Mouse (Mus musculus) splenic B cell, adult 2 months (primary cell): ENCODE measurements around the gene Astn2.

Experiments used
- DNase-seq: peaks from one replicate; pipeline ENCODE4 v3.0.0-alpha.2; 2011; ENCODE audit warnings: low read depth, low spot score
- H3K27me3 ChIP-seq: 2 replicates; pipeline ENCODE4 v1.6.1; 2012; ENCODE audit warnings: mild to moderate bottlenecking, low read length, moderate library complexity, mixed read lengths; ENCODE audit not compliant: control insufficient read depth, poor library complexity, insufficient read depth, severe bottlenecking
- H3K36me3 ChIP-seq: 2 replicates; pipeline ENCODE4 v1.6.1; 2012; ENCODE audit warnings: mild to moderate bottlenecking, low read length, moderate library complexity, mixed read lengths; ENCODE audit not compliant: control insufficient read depth, poor library complexity, insufficient read depth, severe bottlenecking

Gene Astn2

DNA sequence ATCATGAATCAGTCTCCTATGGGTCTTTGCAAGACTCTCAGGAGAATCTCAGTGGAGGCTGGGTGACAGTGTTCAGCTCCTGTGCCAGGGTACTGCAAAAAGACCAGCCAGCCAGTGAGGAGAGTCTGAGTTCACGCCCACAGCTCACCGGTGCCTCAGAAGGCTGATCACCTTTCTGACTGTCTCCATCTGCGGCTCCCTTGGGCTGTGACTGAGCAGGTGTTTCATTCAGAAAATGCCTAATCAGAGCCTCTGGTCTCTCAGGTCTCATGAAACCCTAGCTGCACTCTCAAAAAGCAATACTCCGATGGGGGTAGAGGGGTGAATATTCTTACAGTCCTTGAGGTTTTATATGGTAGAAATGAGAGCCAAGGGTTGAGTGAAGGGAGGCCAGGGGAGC is 640.1 kb downstream of the Astn2 start:
- DNase-seq = no peak
- H3K36me3 ChIP-seq = no peaks in the 10 kb centered on the region
- H3K27me3 ChIP-seq = no peaks in the 10 kb centered on the region

DNA sequence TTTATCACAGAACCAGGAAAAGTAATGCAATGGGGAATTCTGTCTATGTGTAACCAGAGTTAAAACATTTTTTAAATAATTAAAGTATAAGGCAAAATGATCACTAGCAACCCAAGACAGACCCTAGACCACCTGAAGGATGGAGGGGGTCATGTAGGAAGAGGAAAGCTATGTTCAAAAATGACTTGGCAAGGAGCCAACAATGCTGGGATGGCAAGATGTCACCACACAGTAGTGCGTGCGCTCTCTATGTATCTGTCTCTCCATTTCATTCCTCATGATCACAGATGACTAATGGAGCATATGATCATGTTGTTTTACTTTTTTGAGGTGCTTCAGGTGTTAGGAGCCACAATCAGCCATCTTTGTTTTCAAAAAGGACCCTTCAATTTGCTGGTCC is 640.6 kb downstream of the Astn2 start:
- no peak for DNase-seq
- no peaks in the 10 kb centered on the region for H3K27me3 ChIP-seq
- no peaks in the 10 kb centered on the region for H3K36me3 ChIP-seq

DNA sequence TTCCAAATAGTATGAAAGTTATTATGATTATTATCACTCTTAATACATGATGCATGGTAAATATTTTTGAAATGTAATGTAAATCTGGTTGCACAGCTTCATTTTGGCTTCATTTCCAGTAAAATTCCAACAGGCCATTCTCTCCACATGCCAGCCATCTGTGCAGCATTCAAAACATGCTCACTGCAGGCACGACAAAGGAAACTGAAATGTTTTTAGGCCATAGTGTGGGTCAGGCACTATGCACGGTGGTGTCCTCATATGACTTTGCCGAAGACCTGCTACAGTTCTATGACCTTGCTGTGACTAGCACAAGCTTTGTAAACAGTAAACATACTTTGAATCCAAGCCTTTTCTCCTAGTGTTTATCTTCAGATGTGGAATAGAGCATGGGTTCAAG is 642.3 kb downstream of the Astn2 start:
- H3K27me3 ChIP-seq = no peaks in the 10 kb centered on the region
- DNase-seq = no peak
- H3K36me3 ChIP-seq = no peaks in the 10 kb centered on the region

DNA sequence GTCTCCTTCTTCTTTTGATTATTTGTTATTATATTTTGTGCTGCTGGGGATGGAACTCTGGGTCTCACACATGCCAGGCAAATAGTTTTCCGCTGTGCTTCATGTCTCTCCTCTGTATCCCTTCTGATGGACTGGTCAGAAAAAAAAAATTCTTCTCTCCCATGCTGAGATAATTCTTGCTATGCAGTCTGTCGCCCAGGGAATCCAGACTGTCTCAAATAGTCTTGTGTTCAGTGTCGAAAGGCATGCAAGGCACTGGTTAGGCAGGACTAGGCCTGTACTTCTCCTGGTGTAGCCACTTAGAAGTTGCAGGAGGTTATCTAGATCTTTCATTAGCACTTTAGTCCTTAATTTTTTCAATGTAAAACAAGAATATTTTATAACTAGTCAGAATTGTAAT is 642.8 kb downstream of the Astn2 start:
- no peak for DNase-seq
- Histone ChIP-seq H3K27me3 (no peaks in the 10 kb centered on the region), H3K36me3 (no peaks in the 10 kb centered on the region)

DNA sequence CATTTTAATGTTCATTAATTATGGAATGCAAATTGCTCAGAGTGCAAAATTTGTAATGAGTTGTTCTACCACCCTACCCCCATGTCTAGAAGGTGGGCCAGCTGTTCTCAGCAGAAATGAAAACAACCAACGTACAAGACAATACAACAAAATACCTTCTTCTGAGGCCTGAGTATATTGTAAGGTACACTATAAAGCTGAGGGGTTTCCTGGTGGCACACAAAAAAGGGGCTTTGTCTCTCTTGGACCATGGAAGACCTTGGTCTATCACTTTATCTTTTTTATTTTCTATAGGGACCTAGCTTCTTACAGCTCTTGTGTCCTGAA is 645.6 kb downstream of the Astn2 start:
- Histone ChIP-seq H3K27me3 (no peaks in the 10 kb centered on the region), H3K36me3 (no peaks in the 10 kb centered on the region)
- no peak for DNase-seq

DNA sequence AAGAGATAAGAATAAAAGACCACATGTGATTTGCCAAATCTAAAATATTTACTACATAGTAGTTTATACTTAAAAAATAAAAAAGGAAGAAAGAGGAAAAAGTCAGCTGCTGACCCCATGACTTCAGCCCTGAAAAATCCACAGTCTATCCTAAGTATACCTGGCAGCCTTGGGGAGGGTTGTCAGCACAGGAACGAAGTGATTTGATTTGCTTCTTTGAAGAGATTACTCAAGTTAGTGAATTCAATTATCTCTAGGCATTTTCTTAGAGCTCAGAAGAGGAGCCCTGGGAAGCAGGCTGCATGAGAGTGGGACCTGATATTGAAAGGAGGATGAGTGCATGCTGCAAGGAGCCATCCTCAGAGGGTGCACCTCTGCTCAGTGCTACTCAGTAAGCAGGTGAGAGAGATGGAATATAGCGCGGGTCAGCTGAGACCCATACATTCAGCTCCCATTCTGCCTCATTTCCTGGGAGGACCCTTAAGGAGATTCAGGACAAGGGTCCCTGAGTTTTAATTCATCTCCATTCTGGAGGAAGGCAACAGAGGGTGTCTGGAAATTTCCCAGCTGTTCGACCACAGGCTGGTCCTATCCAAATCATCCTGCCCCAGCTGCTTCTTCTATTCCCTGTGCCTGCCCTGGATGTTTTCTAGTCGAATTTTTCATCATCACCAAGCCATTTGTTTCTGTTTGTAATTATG is 646.1 kb downstream of the Astn2 start:
- no peaks in the 10 kb centered on the region for H3K27me3 ChIP-seq
- no peak for DNase-seq
- no peaks in the 10 kb centered on the region for H3K36me3 ChIP-seq

DNA sequence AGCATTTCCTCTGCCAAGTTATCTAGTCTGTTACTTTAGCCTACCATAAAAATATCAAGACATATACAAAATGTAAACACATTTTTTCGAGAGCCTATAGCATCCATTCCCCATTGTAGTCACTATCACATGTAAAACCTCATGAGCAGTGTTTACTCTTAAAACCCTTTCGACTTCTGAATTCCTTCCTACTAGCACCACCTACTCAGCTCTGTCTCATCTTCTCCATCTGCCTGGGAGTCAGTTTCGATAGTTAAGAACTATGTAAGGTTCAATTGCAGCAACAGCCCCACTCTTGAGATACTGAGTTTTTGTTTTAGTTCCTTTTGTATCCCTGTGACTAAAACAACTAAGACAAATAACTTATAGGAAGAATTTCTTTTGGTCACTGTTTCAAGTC is 651.5 kb downstream of the Astn2 start:
- DNase-seq = no peak
- no peaks in the 10 kb centered on the region for H3K36me3 ChIP-seq
- no peaks in the 10 kb centered on the region for H3K27me3 ChIP-seq

DNA sequence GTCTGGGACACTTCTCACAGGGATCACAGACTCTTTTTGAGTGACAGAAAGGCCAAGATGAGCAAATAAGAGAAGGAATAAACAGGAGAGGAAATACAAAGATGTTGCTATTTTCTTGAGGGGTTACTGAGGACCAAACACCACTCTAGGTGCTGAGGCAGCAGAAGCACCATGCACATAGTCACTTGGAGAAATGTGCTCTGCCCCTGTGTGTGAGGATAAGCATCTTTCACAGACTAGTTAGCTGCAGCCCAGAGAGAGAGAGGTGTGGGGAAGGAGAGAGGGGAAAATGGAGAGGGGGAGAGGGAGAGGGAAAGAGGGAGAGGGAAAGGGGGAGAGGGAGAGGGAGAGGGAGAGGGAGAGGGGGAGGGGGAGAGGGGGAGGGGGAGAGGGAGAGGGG is 659.6 kb downstream of the Astn2 start:
- H3K27me3 ChIP-seq = no peaks in the 10 kb centered on the region
- no peaks in the 10 kb centered on the region for H3K36me3 ChIP-seq
- no peak for DNase-seq

DNA sequence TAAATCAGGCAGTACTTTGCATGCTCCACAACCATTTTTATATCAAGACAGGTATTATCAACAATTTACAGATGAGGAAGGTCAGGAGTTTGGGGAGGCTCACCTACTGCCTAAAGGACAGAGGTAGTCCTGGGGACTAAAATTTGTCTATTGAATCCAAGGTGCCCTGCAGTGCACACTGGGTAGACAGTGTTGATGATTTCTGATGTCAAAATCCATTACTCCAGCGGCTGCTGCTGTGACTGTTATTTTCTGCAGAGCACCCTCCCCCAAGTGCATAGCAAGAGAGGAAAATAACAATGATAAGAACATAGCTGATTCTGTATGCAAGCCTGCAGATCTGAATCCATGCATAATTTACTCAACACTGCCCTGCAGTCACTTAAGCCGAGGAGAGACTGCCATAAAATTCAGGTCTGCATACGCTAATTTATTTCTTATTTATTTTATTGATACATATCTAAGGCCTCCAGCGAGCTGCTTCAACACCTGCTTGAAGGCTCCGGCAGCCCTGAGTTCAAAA is 660.3 kb downstream of the Astn2 start:
- Histone ChIP-seq H3K36me3 (no peaks in the 10 kb centered on the region), H3K27me3 (no peaks in the 10 kb centered on the region)
- DNase-seq = no peak

DNA sequence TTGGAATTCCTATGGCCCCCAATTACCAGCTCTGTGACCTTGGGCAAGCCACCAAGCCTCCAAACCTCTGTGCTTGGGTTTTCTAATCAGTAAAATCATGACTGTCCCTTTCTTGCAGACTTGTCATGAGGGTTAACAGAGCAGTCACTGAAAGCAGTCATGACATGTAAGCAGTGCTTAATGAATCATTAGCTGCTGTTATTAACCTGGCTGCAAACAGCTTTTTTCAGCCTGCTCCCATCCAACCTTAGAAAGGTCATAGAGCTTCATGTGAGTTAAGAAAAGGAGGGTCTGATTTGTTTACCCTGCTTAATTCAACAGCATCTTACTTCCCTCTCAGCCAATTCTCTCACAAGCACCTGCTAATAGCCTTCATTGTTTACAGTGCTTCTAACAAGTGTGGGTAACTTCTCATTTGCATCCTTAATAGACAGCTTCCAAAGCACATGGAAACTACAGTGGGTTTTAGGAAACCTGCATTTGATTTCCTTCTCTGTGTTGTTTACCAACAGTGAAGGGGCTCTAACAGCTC is 661.2 kb downstream of the Astn2 start:
- no peaks in the 10 kb centered on the region for H3K27me3 ChIP-seq
- DNase-seq = no peak
- no peaks in the 10 kb centered on the region for H3K36me3 ChIP-seq

DNA sequence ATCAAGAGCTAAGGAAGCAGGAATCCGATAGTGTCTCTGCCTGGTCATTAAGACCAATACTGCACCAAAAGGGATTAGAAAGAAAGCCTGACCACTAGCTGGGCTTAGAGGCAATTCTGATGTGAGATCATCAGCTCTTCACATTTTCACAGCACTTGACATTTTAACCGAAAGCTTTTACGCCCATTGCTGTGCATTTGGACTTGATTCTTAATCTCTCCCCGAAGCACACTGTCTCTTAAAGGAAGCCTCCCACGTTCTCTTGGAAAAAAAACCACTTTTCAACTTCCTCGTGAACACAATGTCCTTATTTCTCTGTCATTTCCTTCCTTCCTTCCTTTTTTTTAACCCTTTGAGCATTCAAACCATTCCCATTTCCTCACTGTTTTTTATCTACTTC is 680.0 kb downstream of the Astn2 start:
- Histone ChIP-seq H3K27me3 (no peaks in the 10 kb centered on the region), H3K36me3 (no peaks in the 10 kb centered on the region)
- no peak for DNase-seq

DNA sequence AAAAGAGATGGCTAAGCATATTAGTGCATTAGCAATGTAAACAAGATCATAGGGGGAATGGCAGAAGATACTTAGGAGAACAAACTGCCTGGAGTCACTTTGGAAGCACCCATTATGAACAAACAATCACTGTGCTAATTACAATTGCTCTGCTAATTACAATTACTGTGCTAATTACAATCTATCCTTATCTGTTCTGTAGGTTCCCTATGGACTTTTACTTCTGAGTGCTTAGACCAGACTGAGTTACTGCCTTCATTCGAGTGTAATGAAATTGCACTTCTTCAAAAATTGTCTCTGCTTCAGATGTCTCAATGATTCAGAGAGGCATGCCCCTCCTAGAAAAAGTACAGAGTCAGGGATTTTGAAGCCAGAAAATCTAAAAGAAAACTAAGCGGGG is 684.8 kb downstream of the Astn2 start:
- no peaks in the 10 kb centered on the region for H3K36me3 ChIP-seq
- no peaks in the 10 kb centered on the region for H3K27me3 ChIP-seq
- DNase-seq = no peak

DNA sequence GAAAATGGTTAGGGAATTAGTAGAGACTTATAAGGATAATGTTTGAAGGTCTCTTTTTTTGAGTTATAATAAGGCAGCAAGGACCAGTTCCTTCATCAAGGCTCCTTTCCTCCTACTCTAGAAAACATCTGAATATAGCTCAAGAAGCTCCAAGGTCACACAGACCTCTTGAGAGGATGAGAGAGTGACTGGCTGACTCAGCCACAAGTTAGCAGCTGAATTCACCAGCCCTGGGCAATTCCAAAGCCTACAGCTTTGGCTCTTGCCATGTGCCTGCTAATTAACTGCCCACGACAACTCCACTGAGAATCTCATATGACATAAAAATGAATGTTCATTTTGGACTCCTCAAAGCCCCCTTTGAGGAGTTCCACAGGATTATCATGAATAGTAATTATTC is 686.5 kb downstream of the Astn2 start:
- Histone ChIP-seq H3K27me3 (no peaks in the 10 kb centered on the region), H3K36me3 (no peaks in the 10 kb centered on the region)
- no peak for DNase-seq

DNA sequence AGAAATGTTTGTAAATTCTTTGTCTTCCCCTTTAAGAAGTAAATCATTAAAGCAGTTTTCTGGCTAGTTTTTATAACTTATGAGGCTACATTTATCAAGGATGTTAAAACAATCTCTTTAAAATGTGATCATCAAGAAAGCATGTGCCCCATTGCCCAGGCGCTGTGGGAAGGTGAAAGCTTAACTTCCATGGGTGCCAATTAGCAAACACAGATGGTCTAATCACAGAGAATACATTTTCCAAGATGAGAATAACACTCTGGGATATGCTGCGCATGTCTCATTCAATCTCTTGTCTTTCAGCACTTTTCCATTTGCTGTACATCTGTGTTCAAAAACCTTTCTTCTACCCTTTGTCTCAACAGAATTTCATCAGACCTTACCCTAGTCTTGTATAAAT is 688.3 kb downstream of the Astn2 start:
- H3K27me3 ChIP-seq = no peaks in the 10 kb centered on the region
- no peak for DNase-seq
- H3K36me3 ChIP-seq = no peaks in the 10 kb centered on the region

DNA sequence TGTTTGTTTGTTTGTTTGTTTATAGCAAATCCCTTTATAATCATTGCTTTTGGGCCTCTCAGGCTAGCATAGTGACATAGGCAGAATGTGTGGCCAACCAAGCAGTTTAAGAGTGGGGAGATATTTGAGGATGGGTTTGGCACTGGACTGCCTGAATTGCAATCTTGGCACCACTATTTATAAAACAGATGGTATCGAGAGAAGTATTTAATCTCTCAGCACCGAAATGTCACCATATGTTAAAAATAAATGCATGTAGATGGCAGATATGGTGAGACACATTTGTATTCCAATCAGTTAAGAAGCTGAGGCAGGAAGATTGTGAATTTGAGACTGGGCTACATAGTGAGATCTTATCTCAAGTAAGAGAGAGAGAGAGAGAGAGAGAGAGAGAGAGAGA is 692.7 kb downstream of the Astn2 start:
- Histone ChIP-seq H3K27me3 (no peaks in the 10 kb centered on the region), H3K36me3 (no peaks in the 10 kb centered on the region)
- DNase-seq = no peak

DNA sequence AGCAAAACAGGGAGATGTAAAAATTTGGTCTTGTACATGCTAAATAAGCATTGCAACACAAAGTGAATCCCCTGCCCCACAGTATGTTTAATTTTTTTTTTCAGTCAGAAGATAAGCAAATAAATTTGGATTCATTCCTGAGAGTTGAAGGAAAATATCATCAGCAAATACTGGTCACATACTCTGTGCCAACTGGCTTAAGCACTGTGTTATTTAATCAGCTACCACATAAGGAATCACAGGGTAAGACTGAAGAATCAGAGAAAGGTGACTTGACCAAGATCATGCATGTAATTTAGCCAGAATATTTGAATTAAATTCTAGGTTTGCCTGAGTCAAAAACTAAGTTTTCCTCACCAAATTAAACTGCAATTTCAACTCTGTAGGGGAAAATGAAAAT is 693.8 kb downstream of the Astn2 start:
- no peak for DNase-seq
- H3K36me3 ChIP-seq = no peaks in the 10 kb centered on the region
- no peaks in the 10 kb centered on the region for H3K27me3 ChIP-seq
